Mouse (Mus musculus): Measurements from ENCODE around the gene Parvb.

- TF ChIP-seq CTCF (IDR thresholded peaks at IDR 0.05; ENCODE audit: low read depth, low read length) (no peak), GATA1 (IDR thresholded peaks at IDR 0.05; ENCODE audit: borderline replicate concordance, low read length) (no peak), POLR2AphosphoS5 (IDR thresholded peaks at IDR 0.05; ENCODE audit: insufficient replicate concordance, low read depth, low read length) (no peak), GATA2 (IDR thresholded peaks at IDR 0.05; ENCODE audit: borderline replicate concordance, low read depth, low read length) (no peak), TAL1 (conservative IDR thresholded peaks at IDR 0.05; ENCODE audit: low read depth, low read length) (no peak)
Measured at GRCm38 (mm10) chr15:84348769-84349168, 116.9 kb downstream of the Parvb start.

All from G1E (cell line).